Mouse (Mus musculus) lung, embryonic 15.5 days (tissue): ENCODE measurements around the gene E130311K13Rik. TPM values are rescaled to one million over a fixed set of nuclear protein-coding genes. Genes with fewer than 3 reads are reported as not detected.

Experiments used
- ATAC-seq: fragments of 200-750 bp; cut with Nextera tagmentation; 2 replicates; pipeline ENCODE4 v1.8.0; 2017; ENCODE audit warnings: moderate number of reproducible peaks, borderline replicate concordance; ENCODE audit not compliant: low FRiP score, low TSS enrichment; ENCODE audit errors: extremely low read depth
- H3K27ac ChIP-seq: fragments of 300-500 bp; sonication (generic); 2 replicates; pipeline ENCODE4 v1.5.1; 2015; ENCODE audit warnings: moderate library complexity, mild to moderate bottlenecking, inconsistent platforms
- H3K27me3 ChIP-seq: fragments of 300-500 bp; sonication (generic); 2 replicates; pipeline ENCODE4 v1.6.1; 2015; ENCODE audit warnings: inconsistent platforms
- H3K36me3 ChIP-seq: fragments of 300-500 bp; sonication (generic); 2 replicates; pipeline ENCODE4 v1.6.1; 2015; ENCODE audit warnings: inconsistent platforms
- H3K4me1 ChIP-seq: fragments of 300-500 bp; sonication (generic); 2 replicates; pipeline ENCODE4 v1.6.1; 2015; ENCODE audit warnings: inconsistent platforms
- H3K4me2 ChIP-seq: fragments of 300-500 bp; sonication (generic); 2 replicates; pipeline ENCODE4 v1.6.1; 2015; ENCODE audit warnings: inconsistent platforms, mild to moderate bottlenecking, moderate library complexity
- H3K4me3 ChIP-seq: fragments of 300-500 bp; sonication (generic); 2 replicates; pipeline ENCODE4 v1.5.1; 2015; ENCODE audit warnings: mild to moderate bottlenecking, inconsistent platforms
- H3K9ac ChIP-seq: fragments of 300-500 bp; sonication (generic); 2 replicates; pipeline ENCODE4 v1.6.1; 2015; ENCODE audit warnings: inconsistent platforms
- H3K9me3 ChIP-seq: fragments of 300-500 bp; sonication (generic); 2 replicates; pipeline ENCODE4 v1.6.1; 2016; ENCODE audit warnings: inconsistent platforms
- WGBS: fragments of 180-500 bp; shearing (Covaris S2); methylation state at CpG from one replicate; pipeline ENCODE4 v1.1.7; 2015; 5-methylcytosine and 5-hydroxymethylcytosine counted together
- polyA plus RNA-seq: library from polyadenylated mRNA; unstranded; fragments of >200 nt; fragmentation: Nextera tagmentation; extraction: Ambion mirVana; gene quantifications from 2 replicates; pipeline ENCODE4 v1.2.1, GENCODE M21; 2015

E130311K13Rik gene
- polyA plus RNA-seq, 1 experiment from 2014 or later = 6.2 TPM

DNA sequence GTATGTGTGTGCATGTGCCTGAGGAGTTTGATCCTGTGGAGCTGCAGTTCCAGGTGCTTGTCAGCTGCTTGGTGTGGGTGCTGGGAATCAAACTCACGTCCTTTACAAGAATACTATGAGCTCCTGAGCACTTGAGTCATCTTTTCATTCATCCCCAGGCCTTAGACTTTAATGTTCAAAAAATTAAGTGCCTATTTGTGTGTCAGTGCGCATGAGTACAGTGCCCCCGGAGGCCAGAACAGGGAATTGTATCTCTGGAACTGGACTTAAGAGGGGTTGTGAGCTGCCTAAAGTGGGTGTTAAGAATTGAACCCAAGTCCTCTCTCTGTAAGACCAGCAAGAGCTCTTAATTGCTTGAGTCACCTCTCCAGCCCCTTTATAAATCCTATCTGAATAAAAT is 9.6 kb downstream of the E130311K13Rik start:
- Histone ChIP-seq H3K4me1 (no peaks in the 10 kb centered on the region), H3K27ac (no peak overlapping the region), H3K9me3 (no peaks in the 10 kb centered on the region), H3K27me3 (no peaks in the 10 kb centered on the region), H3K9ac (no peak overlapping the region), H3K4me2 (no peak overlapping the region), H3K4me3 (no peak overlapping the region), H3K36me3 (peaks cover 2% of the 10 kb centered on the region; the same call in 1 of the 2 replicates)
- no peak for ATAC-seq
- 67% methylated on average over 3 of the region's 3 CpGs for WGBS

DNA sequence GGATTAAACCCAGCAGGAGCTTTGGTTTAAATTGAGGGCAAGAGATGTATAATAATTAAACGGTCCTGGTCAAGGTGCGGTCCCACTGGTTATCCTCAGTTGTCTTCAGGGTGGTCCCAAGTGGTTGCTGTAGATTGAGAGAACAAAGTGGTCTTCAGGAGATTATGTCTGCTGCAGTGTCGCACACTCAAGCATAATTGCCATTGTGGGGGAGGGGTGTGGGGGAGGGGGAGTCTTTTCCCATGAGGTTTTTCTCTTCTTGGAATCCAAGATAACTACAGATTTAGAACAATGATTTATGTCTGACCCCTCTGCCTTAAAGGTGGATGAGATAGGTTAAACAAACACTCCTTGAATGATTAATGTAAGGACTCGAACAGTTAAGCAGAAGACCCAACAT is 19.0 kb downstream of the E130311K13Rik start:
- ATAC-seq = no peak
- H3K27ac ChIP-seq = no peak overlapping the region
- H3K4me2 ChIP-seq = no peak overlapping the region
- peaks cover under 1% of the 10 kb centered on the region; the same call in 1 of the 2 replicates for H3K4me1 ChIP-seq
- H3K9me3 ChIP-seq = no peaks in the 10 kb centered on the region
- 42% methylated on average over 4 of the region's 4 CpGs for WGBS
- H3K4me3 ChIP-seq = no peak overlapping the region
- no peaks in the 10 kb centered on the region for H3K27me3 ChIP-seq
- H3K36me3 ChIP-seq = peaks cover 2% of the 10 kb centered on the region; the same call in 1 of the 2 replicates
- H3K9ac ChIP-seq = no peak overlapping the region

DNA sequence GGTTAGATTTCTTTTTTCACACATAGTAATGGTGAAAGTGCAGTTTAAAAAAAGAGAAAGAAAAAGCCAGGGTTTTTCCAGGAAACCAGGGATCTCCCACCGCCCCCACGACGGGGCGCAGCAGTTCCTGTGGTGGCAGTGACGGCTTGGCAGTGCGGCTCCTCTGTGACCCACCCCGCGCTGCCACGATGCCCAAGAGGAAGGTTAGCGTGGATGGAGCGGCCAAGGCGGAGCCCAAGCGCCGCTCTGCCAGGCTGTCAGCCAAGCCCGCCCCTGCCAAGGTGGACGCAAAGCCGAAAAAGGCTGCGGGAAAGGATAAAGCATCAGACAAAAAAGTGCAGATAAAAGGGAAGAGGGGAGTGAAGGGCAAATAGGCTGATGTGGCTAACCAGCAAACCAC is 24.0 kb downstream of the E130311K13Rik start:
- no peak for ATAC-seq
- Histone ChIP-seq H3K9ac (no peak overlapping the region), H3K4me1 (peaks cover 4% of the 10 kb centered on the region; the same call in 1 of the 2 replicates), H3K27ac (no peak overlapping the region), H3K9me3 (no peaks in the 10 kb centered on the region), H3K27me3 (peaks cover 2% of the 10 kb centered on the region; the same call in 1 of the 2 replicates), H3K4me3 (peak overlapping the region; percentile 26), H3K4me2 (peak overlapping the region; percentile 61), H3K36me3 (no peaks in the 10 kb centered on the region)
- under 1% methylated on average over 18 of the region's 18 CpGs for WGBS

DNA sequence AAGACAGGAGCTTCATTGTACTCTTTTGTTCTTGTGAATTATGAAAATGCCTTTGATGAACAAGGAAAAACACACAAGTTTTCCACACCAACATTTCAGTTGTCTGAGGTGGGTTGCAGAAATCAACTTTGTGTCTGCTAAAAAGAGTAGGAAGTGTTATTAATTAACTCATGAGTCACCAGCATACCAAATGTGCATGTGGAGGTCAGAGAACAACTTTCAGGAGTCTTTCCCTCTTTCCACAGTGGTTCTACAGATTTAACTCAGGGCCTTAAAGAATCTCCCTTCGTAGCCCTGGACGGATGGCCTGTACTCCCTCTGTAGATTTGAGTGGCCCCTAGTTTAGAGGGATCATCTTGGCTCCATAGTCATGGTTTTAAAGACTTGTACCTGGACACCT is 25.1 kb downstream of the E130311K13Rik start:
- no peak for ATAC-seq
- H3K4me2 ChIP-seq = no peak overlapping the region
- no peaks in the 10 kb centered on the region for H3K36me3 ChIP-seq
- H3K4me1 ChIP-seq = peaks cover 5% of the 10 kb centered on the region; the same call in 1 of the 2 replicates
- peaks cover 10% of the 10 kb centered on the region for H3K27me3 ChIP-seq
- H3K9ac ChIP-seq = no peak overlapping the region
- no peaks in the 10 kb centered on the region for H3K9me3 ChIP-seq
- WGBS = 60% methylated on average over 2 of the region's 2 CpGs
- no peak overlapping the region for H3K4me3 ChIP-seq
- no peak overlapping the region for H3K27ac ChIP-seq

DNA sequence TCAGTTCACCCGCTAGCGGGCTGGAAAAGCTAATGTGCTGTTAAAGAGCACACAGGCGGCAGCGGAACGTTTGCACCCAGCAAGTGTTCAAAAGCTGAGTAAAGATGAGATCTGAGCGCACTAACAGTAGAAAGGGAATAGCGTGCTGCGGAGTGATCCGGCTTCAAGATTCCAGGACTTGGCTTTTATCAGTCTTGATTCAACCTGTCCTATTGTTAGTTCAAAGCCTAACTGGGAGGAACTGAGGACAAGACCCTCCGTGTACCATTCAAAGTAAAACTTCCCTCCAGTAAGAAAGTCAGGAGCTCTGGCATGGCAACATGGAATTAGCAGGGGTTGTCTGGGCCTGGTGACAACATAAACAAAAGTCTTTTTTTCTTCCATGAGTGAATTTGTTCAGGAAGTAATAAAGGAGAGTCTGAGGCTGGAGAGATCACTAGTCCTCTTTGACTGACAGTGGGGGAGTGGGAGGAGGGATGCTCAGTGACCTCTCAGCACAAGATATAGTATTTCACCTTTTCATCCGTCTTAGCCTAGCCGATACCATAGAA is 29.2 kb downstream of the E130311K13Rik start:
- Histone ChIP-seq H3K27ac (no peak overlapping the region), H3K9me3 (no peaks in the 10 kb centered on the region), H3K4me3 (peak overlapping the region; percentile 63; the same call in 1 of the 2 replicates), H3K4me1 (peaks cover 13% of the 10 kb centered on the region), H3K27me3 (peaks cover 15% of the 10 kb centered on the region), H3K36me3 (no peaks in the 10 kb centered on the region), H3K4me2 (peak overlapping the region; percentile 98), H3K9ac (no peak overlapping the region)
- no peak for ATAC-seq
- WGBS = 5% methylated on average over 12 of the region's 12 CpGs

DNA sequence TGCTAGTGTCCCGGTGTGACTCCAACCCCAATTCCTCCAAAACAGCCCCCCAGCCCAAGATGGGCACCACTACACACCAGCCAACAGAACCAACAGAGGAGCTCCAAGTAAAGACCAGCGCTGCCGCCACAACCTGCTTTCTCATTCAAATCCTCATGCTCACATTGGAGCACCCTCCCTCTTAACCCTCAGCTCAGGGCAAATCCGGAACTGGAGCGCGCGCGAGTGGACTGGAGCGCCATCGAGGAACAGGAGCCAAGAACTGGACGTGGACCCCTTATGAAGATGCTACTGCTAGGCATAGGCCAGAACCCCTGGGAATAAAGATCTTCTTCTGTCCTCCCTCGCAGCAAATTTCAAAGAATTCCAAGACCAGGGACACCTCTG is 30.0 kb downstream of the E130311K13Rik start, which contains the start of gene Plch1:
Plch1 (minus strand) TSS at position 164 of the 387 bp plus-strand sequence.
- H3K27ac ChIP-seq = peak within 1 kb of the TSS; percentile 81
- H3K27me3 ChIP-seq = peaks cover 14% of the 10 kb centered on the region
- peaks cover 13% of the 10 kb centered on the region for H3K4me1 ChIP-seq
- H3K36me3 ChIP-seq = no peaks in the 10 kb centered on the region
- peak; percentile 76 for ATAC-seq
- peak within 1 kb of the TSS; percentile 49 for H3K9ac ChIP-seq
- H3K4me2 ChIP-seq = peak within 1 kb of the TSS; percentile 98
- H3K9me3 ChIP-seq = no peaks in the 10 kb centered on the region
- peak within 1 kb of the TSS; percentile 63 for H3K4me3 ChIP-seq
- WGBS = under 1% methylated on average over 12 of the region's 12 CpGs

DNA sequence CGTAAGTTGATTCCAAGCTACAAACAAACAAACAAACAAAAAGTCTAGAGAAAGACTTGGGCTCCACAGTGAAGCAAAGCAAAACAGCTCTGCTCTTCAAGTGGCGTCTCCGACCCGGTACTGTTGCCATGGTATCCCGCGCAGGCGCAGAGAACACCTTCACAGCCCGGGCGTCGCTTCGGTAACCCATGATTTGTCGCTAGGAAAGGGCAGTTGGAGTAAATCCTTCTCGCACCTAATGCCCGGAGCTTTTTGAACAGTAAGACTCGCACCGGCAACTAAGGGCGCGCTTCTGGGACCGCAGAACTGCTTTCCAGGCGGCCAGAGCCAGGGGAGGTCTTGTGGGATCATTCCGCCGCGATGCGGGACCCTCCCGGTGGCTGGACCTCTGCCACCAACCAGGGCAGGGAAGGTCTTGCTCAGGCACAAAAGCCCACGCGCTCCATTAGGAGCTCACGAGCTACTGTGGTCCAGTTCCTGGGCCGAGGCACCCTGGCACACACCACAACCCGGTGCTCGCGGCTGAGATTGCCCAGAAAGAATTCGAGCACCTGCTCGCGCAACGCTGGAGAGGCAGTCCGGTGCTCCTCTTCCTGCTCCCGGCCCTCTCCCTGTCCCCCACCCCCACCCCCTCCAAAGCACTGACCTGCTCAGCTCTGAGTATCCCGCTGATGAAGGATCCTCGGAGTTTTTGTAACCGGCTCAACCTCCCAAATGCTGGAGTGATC is 30.5 kb downstream of the E130311K13Rik start:
- H3K9ac ChIP-seq = peak overlapping the region; percentile 49
- ATAC-seq = peak; percentile 79; the same call in 1 of the 2 replicates
- no peaks in the 10 kb centered on the region for H3K9me3 ChIP-seq
- peak overlapping the region; percentile 98 for H3K4me2 ChIP-seq
- peak overlapping the region; percentile 81 for H3K27ac ChIP-seq
- peaks cover 14% of the 10 kb centered on the region for H3K27me3 ChIP-seq
- under 1% methylated on average over 41 of the region's 41 CpGs for WGBS
- no peaks in the 10 kb centered on the region for H3K36me3 ChIP-seq
- peak overlapping the region; percentile 63 for H3K4me3 ChIP-seq
- H3K4me1 ChIP-seq = peaks cover 13% of the 10 kb centered on the region

DNA sequence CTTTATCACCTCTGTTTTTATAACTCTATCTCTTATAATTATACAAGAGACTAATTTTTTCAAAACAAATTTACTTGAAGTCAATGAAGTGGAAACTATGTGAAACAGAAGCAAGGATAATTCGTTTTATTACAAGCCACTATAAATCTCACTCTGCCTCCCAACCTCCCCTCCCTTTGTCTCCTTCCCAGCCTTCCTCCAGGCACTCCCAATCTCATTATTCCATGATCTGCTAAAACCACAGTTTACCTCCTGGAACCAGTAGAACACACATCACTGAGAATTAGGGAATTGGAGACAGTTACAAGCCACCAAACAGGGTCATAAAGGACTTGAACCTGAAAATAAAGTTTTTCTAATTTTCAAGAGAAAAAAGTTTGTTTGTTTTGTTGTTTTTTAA is 32.1 kb downstream of the E130311K13Rik start:
- 30% methylated on average over 1 of the region's 1 CpGs for WGBS
- Histone ChIP-seq H3K27me3 (peaks cover 14% of the 10 kb centered on the region), H3K9ac (no peak overlapping the region), H3K4me1 (peaks cover 13% of the 10 kb centered on the region), H3K9me3 (no peaks in the 10 kb centered on the region), H3K4me2 (no peak overlapping the region), H3K36me3 (no peaks in the 10 kb centered on the region), H3K4me3 (no peak overlapping the region), H3K27ac (no peak overlapping the region)
- ATAC-seq = no peak

DNA sequence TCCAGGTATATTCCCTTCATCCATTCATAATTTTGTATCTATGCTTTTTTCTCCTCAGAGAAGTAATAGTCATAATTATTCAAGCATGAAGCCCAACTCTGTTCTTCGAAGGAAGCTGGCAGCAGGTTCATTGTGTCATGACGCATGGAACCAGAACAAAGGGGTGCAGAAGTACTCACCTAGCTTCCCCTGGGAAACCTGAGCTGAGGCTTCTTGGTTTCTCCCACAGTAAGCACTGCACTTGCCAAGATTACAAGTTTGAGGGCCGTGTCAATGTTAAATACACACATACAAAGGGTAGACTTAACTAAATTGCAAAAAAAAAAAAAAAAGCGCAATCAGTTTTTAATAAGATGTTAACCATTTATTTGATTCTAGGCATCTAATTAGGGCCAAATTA is 33.0 kb downstream of the E130311K13Rik start:
- peaks cover 14% of the 10 kb centered on the region for H3K27me3 ChIP-seq
- no peaks in the 10 kb centered on the region for H3K9me3 ChIP-seq
- H3K4me1 ChIP-seq = peaks cover 13% of the 10 kb centered on the region
- no peak overlapping the region for H3K27ac ChIP-seq
- H3K4me2 ChIP-seq = no peak overlapping the region
- no peak overlapping the region for H3K9ac ChIP-seq
- H3K4me3 ChIP-seq = no peak overlapping the region
- no peaks in the 10 kb centered on the region for H3K36me3 ChIP-seq
- WGBS = 80% methylated on average over 4 of the region's 4 CpGs
- no peak for ATAC-seq

DNA sequence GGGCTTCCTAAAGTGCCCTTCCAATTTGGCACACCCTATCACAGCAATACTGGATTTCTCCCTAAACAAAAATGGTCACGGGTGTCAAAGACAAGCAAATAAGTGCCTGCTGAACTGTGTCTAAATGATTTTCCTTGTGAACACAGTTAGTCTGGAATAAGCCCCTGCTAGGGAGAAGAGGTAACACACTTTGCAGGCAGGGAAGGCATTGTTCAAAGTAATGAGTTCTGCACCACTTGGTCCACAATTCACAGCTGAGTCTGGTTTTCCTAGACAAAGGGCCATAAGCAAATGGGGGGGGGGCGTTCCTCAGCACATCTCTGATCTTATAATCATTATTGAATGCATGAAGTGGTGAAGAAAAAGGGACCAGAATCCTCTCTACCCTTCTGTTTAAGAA is 33.5 kb downstream of the E130311K13Rik start:
- no peak overlapping the region for H3K9ac ChIP-seq
- no peaks in the 10 kb centered on the region for H3K9me3 ChIP-seq
- peaks cover 13% of the 10 kb centered on the region for H3K4me1 ChIP-seq
- no peak overlapping the region for H3K27ac ChIP-seq
- no peaks in the 10 kb centered on the region for H3K36me3 ChIP-seq
- WGBS = 52% methylated on average over 2 of the region's 2 CpGs
- ATAC-seq = no peak
- H3K4me3 ChIP-seq = no peak overlapping the region
- H3K27me3 ChIP-seq = peaks cover 14% of the 10 kb centered on the region
- H3K4me2 ChIP-seq = no peak overlapping the region

DNA sequence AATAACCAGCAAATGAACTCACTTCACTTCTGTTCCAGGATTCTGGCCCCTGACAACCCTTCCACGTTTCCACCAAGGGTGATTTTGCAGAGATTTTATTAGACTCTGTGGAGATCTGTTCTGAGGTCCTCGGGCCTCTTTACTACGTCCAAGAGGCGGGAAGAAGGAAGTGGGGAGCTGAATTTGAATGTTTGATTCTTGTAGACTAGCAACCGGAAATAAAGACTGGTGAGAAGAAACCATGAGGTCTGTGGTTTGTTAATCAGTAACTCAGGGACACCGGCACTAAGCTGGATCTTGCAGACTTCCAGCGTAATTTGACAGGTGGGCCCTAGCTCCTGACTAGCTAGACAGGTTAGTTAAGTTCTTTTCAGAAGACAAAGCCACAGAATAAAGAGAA is 35.6 kb downstream of the E130311K13Rik start:
- Histone ChIP-seq H3K4me3 (0 out of 2 replicates have a peak overlapping the region, but pooled peaks have one; percentile 7), H3K9me3 (no peaks in the 10 kb centered on the region), H3K9ac (no peak overlapping the region), H3K36me3 (no peaks in the 10 kb centered on the region), H3K27ac (peak overlapping the region; percentile 38), H3K4me1 (peaks cover 7% of the 10 kb centered on the region), H3K27me3 (peaks cover 2% of the 10 kb centered on the region; the same call in 1 of the 2 replicates), H3K4me2 (peak overlapping the region; percentile 32; the same call in 1 of the 2 replicates)
- ATAC-seq = peak; percentile 70; the same call in 1 of the 2 replicates
- 46% methylated on average over 7 of the region's 7 CpGs for WGBS

DNA sequence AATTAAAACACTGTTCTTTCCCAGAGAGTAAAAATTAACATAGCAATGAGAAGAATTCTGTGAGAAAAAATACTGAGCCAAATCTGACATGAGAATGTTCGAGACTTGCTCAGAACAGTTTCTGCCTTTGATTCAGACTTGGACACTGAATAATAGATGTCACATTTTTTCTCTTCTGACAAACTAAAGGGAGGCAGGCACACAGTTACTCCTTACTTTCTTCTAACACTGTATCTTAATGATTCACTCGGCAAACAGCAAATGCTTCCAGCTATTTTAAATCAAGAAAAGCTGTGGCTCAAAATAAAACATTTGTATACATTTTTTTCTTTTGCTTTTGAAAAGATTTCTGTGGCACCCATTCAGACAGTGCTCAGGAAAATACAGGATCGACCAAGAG is 37.1 kb downstream of the E130311K13Rik start:
- H3K9me3 ChIP-seq = no peaks in the 10 kb centered on the region
- H3K4me2 ChIP-seq = no peak overlapping the region
- H3K27ac ChIP-seq = no peak overlapping the region
- H3K36me3 ChIP-seq = no peaks in the 10 kb centered on the region
- no peak overlapping the region for H3K9ac ChIP-seq
- no peaks in the 10 kb centered on the region for H3K27me3 ChIP-seq
- H3K4me3 ChIP-seq = no peak overlapping the region
- H3K4me1 ChIP-seq = no peaks in the 10 kb centered on the region
- WGBS = 28% methylated on average over 3 of the region's 3 CpGs
- ATAC-seq = no peak
